Mouse (Mus musculus): ENCODE measurements around the gene Smarca1. TPM values are rescaled to one million over a fixed set of nuclear protein-coding genes. Genes with fewer than 3 reads are reported as not detected.

The Smarca1 gene
- polyA plus RNA-seq, 1 experiment = 0.08 TPM

- Histone ChIP-seq H3K27me3 (ENCODE audit: control insufficient read depth, insufficient read depth, low read length) (no peaks in the 10 kb centered on the region; the same call in 1 of the 2 replicates), H3K36me3 (ENCODE audit: control insufficient read depth, insufficient read depth, low read length) (no peaks in the 10 kb centered on the region), H3K4me3 (ENCODE audit: control insufficient read depth, insufficient read depth, low read length) (no peak overlapping the region), H3K27ac (ENCODE audit: control insufficient read depth, insufficient read depth, low read length) (no peak overlapping the region), H3K4me1 (replicated peaks; ENCODE audit: control insufficient read depth, insufficient read depth, low read length) (no peaks in the 10 kb centered on the region; the same call in 1 of the 2 replicates)
- DNase-seq = no peak
- WGBS = 26% methylated on average over 2 of the region's 2 CpGs
- no peak for TF ChIP-seq POLR2A (IDR thresholded peaks at IDR 0.05; ENCODE audit: control insufficient read depth, extremely low read depth, insufficient read depth, low read length, poor library complexity)
- no peak for TF ChIP-seq CTCF (IDR thresholded peaks at IDR 0.05; ENCODE audit: borderline replicate concordance, control insufficient read depth, extremely low read depth, insufficient read depth, low read length, poor library complexity)
Measured at GRCm38 (mm10) chrX:47887401-47887800, 5.4 kb downstream of the Smarca1 start.

DNA sequence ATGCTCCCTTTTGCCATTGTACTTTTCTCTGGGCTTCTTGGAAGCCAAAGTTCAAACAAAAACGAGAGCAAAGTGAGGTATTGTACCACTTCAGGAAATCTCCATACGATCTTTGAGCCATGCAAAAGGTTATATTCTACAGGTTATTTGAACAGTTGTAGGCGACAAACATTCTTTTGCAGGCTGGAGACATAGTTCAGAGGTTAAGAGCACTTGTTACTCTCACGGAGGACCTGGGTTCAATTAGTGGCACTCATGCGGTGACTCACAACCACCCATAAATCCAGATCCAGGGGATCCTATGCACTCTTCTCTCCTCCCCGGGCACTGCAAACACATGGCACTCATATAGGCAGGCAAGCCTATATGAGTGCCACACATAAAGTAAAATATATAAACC lies 10.0 kb downstream of the Smarca1 start:
- Histone ChIP-seq H3K27ac (ENCODE audit: control insufficient read depth, insufficient read depth, low read length) (no peak overlapping the region), H3K36me3 (ENCODE audit: control insufficient read depth, insufficient read depth, low read length) (no peaks in the 10 kb centered on the region), H3K27me3 (ENCODE audit: control insufficient read depth, insufficient read depth, low read length) (no peaks in the 10 kb centered on the region), H3K4me3 (ENCODE audit: control insufficient read depth, insufficient read depth, low read length) (no peak overlapping the region), H3K4me1 (replicated peaks; ENCODE audit: control insufficient read depth, insufficient read depth, low read length) (no peaks in the 10 kb centered on the region)
- 94% methylated on average over 6 of the region's 6 CpGs for WGBS
- TF ChIP-seq CTCF (IDR thresholded peaks at IDR 0.05; ENCODE audit: borderline replicate concordance, control insufficient read depth, extremely low read depth, insufficient read depth, low read length, poor library complexity) (no peak), POLR2A (IDR thresholded peaks at IDR 0.05; ENCODE audit: control insufficient read depth, extremely low read depth, insufficient read depth, low read length, poor library complexity) (no peak)
- no peak for DNase-seq

DNA sequence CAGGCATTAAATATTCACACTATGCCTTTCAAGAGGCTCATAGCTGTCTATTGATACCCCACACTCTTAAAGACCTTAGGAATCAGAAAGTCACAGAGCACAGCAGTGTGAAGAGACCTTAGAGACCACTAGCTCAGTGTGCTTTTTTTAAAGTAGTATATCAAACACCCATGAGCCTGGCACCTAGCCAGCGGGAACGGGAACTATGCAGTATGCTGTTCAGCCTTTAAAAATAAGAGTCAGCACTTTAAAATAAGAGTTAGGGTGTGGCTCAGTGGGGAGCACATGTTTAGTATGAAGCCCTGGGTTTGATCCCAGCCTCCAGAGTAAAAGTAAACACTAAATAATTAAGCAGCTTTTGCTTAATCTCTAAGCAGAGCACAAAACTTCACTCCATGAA lies 12.7 kb downstream of the Smarca1 start:
- Histone ChIP-seq H3K27ac (ENCODE audit: control insufficient read depth, insufficient read depth, low read length) (no peak overlapping the region), H3K4me3 (ENCODE audit: control insufficient read depth, insufficient read depth, low read length) (no peak overlapping the region), H3K36me3 (ENCODE audit: control insufficient read depth, insufficient read depth, low read length) (no peaks in the 10 kb centered on the region), H3K27me3 (ENCODE audit: control insufficient read depth, insufficient read depth, low read length) (no peaks in the 10 kb centered on the region), H3K4me1 (replicated peaks; ENCODE audit: control insufficient read depth, insufficient read depth, low read length) (no peaks in the 10 kb centered on the region)
- 10% methylated on average over 2 of the region's 2 CpGs for WGBS
- no peak for DNase-seq
- TF ChIP-seq CTCF (IDR thresholded peaks at IDR 0.05; ENCODE audit: borderline replicate concordance, control insufficient read depth, extremely low read depth, insufficient read depth, low read length, poor library complexity) = no peak
- no peak for TF ChIP-seq POLR2A (IDR thresholded peaks at IDR 0.05; ENCODE audit: control insufficient read depth, extremely low read depth, insufficient read depth, low read length, poor library complexity)

DNA sequence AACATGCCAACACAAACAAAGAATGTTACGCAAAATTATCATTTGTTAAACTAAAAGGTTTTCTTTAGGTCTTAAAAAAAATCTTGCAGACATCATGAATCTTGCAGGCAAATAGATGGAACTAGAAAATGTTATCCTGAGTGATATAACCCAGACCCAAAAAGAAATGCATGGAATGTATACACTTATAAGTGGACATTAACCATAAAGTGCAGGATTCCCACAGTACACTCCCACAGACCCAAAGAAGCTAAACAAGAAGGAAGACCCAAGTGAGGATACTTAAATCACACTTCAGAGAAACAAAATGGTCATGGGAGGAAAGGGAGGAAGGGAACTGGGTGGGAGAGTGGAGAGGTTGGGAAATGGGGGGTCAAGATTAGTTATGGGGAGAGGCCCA lies 34.2 kb downstream of the Smarca1 start:
- H3K27ac ChIP-seq (ENCODE audit: control insufficient read depth, insufficient read depth, low read length) = no peak overlapping the region
- no peak overlapping the region for H3K4me3 ChIP-seq (ENCODE audit: control insufficient read depth, insufficient read depth, low read length)
- no peak for DNase-seq
- H3K4me1 ChIP-seq (replicated peaks; ENCODE audit: control insufficient read depth, insufficient read depth, low read length) = no peaks in the 10 kb centered on the region
- H3K36me3 ChIP-seq (ENCODE audit: control insufficient read depth, insufficient read depth, low read length) = no peaks in the 10 kb centered on the region
- TF ChIP-seq CTCF (IDR thresholded peaks at IDR 0.05; ENCODE audit: borderline replicate concordance, control insufficient read depth, extremely low read depth, insufficient read depth, low read length, poor library complexity) (no peak), POLR2A (IDR thresholded peaks at IDR 0.05; ENCODE audit: control insufficient read depth, extremely low read depth, insufficient read depth, low read length, poor library complexity) (no peak)
- no peaks in the 10 kb centered on the region for H3K27me3 ChIP-seq (ENCODE audit: control insufficient read depth, insufficient read depth, low read length)
- 97% methylated on average over 1 of the region's 1 CpGs for WGBS

GRCm38 (mm10) chrX:47835835-47836195 lies 57.0 kb downstream of the Smarca1 start:
- DNase-seq = no peak
- 87% methylated on average over 1 of the region's 1 CpGs for whole genome bisulfite sequencing
- TF ChIP-seq POLR2A (IDR thresholded peaks at IDR 0.05; ENCODE audit: control insufficient read depth, extremely low read depth, insufficient read depth, low read length, poor library complexity) (no peak), CTCF (IDR thresholded peaks at IDR 0.05; ENCODE audit: borderline replicate concordance, control insufficient read depth, extremely low read depth, insufficient read depth, low read length, poor library complexity) (no peak)

GRCm38 (mm10) chrX:47835098-47835834 lies 57.5 kb downstream of the Smarca1 start:
- Histone ChIP-seq H3K27ac (ENCODE audit: control insufficient read depth, insufficient read depth, low read length) (no peak overlapping the region), H3K36me3 (ENCODE audit: control insufficient read depth, insufficient read depth, low read length) (no peaks in the 10 kb centered on the region), H3K27me3 (ENCODE audit: control insufficient read depth, insufficient read depth, low read length) (no peaks in the 10 kb centered on the region), H3K4me1 (replicated peaks; ENCODE audit: control insufficient read depth, insufficient read depth, low read length) (no peaks in the 10 kb centered on the region), H3K4me3 (ENCODE audit: control insufficient read depth, insufficient read depth, low read length) (no peak overlapping the region)
- 69% methylated on average over 6 of the region's 6 CpGs for WGBS
- no peak for DNase-seq
- no peak for TF ChIP-seq CTCF (IDR thresholded peaks at IDR 0.05; ENCODE audit: borderline replicate concordance, control insufficient read depth, extremely low read depth, insufficient read depth, low read length, poor library complexity)
- TF ChIP-seq POLR2A (IDR thresholded peaks at IDR 0.05; ENCODE audit: control insufficient read depth, extremely low read depth, insufficient read depth, low read length, poor library complexity) = no peak

More at GRCm38 (mm10) chrX:47835835-47836195, 57.0 kb downstream of the Smarca1 start:
- H3K27ac ChIP-seq (ENCODE audit: control insufficient read depth, insufficient read depth, low read length) = no peak overlapping the region
- H3K4me3 ChIP-seq (ENCODE audit: control insufficient read depth, insufficient read depth, low read length) = no peak overlapping the region
- H3K4me1 ChIP-seq (replicated peaks; ENCODE audit: control insufficient read depth, insufficient read depth, low read length) = no peaks in the 10 kb centered on the region
- H3K27me3 ChIP-seq (ENCODE audit: control insufficient read depth, insufficient read depth, low read length) = no peaks in the 10 kb centered on the region
- H3K36me3 ChIP-seq (ENCODE audit: control insufficient read depth, insufficient read depth, low read length) = no peaks in the 10 kb centered on the region

Measured in thymus, adult 2 months (tissue).